Mouse (Mus musculus) B cell, adult 2 months (primary cell): ENCODE measurements around the gene Hlcs.

Experiments used
- DNase-seq, 2 experiments: peaks; one replicate each; pipeline ENCODE4 v3.0.0; 2022

The Hlcs gene

GRCm38 (mm10) chr16:94088819-94089692 is 224.3 kb downstream of the Hlcs start:
- no peak for DNase-seq

- peak in 1 of 2 experiments; percentile 12 for DNase-seq
Measured at GRCm38 (mm10) chr16:94088226-94088748, 225.1 kb downstream of the Hlcs start.

- no peak for DNase-seq
Measured at GRCm38 (mm10) chr16:94087570-94088225, 225.7 kb downstream of the Hlcs start.

- DNase-seq = peak; percentile 31 to 37
Measured at GRCm38 (mm10) chr16:94086701-94087569, 226.4 kb downstream of the Hlcs start.

- peak; percentile 18 to 49 for DNase-seq
Measured at GRCm38 (mm10) chr16:94085603-94086285, 227.6 kb downstream of the Hlcs start.

GRCm38 (mm10) chr16:94084711-94085602 is 228.4 kb downstream of the Hlcs start, which contains the start of gene Sim2:
TSS of gene Sim2 (plus strand) at chr16:94084931.
- DNase-seq = peak; percentile 35 to 42

- peak; percentile 26 to 45 for DNase-seq
Measured at GRCm38 (mm10) chr16:94083848-94084525, 229.4 kb downstream of the Hlcs start.

GRCm38 (mm10) chr16:94082960-94083847 is 230.2 kb downstream of the Hlcs start:
- DNase-seq = peak; percentile 23 to 39

GRCm38 (mm10) chr16:94081996-94082708 is 231.2 kb downstream of the Hlcs start:
- no peak for DNase-seq

GRCm38 (mm10) chr16:94081596-94081995 is 231.8 kb downstream of the Hlcs start:
- DNase-seq = no peak

- DNase-seq = peak in 1 of 2 experiments; percentile 15
Measured at GRCm38 (mm10) chr16:94079856-94080555, 233.4 kb downstream of the Hlcs start.

GRCm38 (mm10) chr16:94079075-94079855 is 234.1 kb downstream of the Hlcs start:
- peak; percentile 36 to 45 for DNase-seq
